Mouse (Mus musculus): ENCODE data around the gene Cryz. TPM values are rescaled to one million over a fixed set of nuclear protein-coding genes. Genes with fewer than 3 reads are reported as not detected.
"Not testable (repeated sequence)": the region's sequence is repeated elsewhere in the genome, so short reads cannot be mapped to it uniquely, and the experiment has no call there.

Gene Cryz
- polyA plus RNA-seq, 1 experiment = 12.1 TPM

GRCm38 (mm10) chr3:154611888-154612287, 15.4 kb downstream of the Cryz start:
- DNase-seq (ENCODE audit: low read depth) = no peak

DNA sequence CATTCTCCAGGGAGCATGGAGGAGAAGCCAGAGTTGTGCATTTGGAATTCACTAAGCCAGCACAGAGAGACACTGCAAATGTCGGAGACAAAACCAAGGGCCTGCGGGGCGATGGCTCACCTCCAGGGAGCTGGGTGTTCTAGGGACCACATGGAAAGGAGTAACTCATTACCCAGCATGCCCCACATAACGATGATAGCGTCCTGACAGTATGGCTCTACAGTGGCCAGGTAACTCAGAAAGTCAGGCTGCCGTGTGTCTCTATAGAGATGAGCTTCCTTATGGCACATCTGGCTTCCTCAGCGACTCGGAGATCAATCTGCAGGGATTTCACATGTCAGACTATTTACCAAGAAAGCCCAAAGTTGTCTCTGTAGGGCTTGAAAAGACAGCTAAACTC, 18.3 kb downstream of the Cryz start:
- no peak for DNase-seq (ENCODE audit: low read depth)

- no peak for DNase-seq (ENCODE audit: low read depth)
Measured at GRCm38 (mm10) chr3:154615304-154615703, 18.8 kb downstream of the Cryz start.

GRCm38 (mm10) chr3:154616106-154616505, 19.6 kb downstream of the Cryz start:
- no peak for DNase-seq (ENCODE audit: low read depth)

DNA sequence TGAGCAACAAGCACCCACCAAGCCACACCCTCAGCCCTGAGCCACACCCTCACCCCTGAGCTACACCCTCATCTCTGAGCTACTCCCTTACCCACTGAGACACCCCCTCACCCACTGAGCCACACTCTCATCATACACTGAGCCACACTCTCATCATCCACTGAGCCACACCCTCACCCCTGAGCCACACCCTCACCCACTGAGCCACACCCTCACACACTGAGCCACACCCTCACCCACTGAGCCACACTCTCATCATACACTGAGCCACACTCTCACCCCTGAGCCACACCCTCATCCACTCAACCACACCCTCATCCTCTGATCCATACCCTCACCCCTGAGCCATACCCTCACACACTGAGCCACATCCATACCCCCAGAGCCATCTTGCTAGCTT, 31.8 kb downstream of the Cryz start:
- DNase-seq (ENCODE audit: low read depth) = no peak

- DNase-seq (ENCODE audit: low read depth) = not testable (repeated sequence)
Measured at GRCm38 (mm10) chr3:154631281-154631680, 34.8 kb downstream of the Cryz start.

- DNase-seq (ENCODE audit: low read depth) = no peak
Measured at GRCm38 (mm10) chr3:154633091-154633490, 36.6 kb downstream of the Cryz start.

GRCm38 (mm10) chr3:154646638-154647442, 50.3 kb downstream of the Cryz start:
- DNase-seq (ENCODE audit: low read depth) = no peak

- DNase-seq (ENCODE audit: low read depth) = no peak
Measured at GRCm38 (mm10) chr3:154647443-154647780, 50.9 kb downstream of the Cryz start.

DNA sequence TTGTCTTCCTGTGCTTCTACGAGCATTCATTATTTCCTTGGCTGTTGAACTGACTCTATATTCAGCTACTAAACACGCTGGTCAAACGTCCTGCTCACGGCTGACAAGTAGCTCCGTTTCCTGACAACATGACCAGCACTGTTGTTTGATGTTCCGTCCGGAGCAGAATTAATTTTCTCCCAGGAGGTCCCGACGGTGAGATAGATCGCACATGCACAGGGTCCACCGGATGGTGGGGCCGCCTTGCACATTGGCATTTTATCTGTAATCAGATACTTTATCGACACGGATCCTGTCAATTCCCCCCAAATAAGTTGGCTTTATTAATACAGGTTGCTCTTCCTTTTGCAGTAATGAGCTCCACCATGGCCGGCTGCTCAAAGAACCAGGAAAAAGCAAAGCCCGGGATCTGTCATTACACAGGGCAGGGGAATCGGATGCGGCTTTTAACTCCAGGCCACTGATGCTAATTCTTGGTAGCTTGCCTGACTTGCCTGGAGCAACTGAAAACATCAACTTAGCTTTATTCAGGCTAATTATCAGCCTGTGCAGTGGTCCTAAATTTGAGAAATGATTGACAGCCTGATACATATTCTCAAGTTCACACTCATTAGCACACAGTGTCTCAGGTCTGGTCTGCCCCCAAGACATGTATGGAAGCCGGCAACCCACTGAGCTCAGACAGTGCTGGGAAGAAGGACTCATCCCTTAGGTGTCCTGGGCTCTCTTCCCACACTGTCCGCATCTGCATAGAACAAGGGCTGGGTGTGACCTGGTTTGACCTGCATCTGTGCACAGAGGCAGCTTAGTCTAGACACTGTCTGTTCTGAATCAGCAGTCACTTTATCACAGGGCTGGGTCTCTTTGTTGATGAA, 53.1 kb downstream of the Cryz start:
- no peak for DNase-seq (ENCODE audit: low read depth)

DNA sequence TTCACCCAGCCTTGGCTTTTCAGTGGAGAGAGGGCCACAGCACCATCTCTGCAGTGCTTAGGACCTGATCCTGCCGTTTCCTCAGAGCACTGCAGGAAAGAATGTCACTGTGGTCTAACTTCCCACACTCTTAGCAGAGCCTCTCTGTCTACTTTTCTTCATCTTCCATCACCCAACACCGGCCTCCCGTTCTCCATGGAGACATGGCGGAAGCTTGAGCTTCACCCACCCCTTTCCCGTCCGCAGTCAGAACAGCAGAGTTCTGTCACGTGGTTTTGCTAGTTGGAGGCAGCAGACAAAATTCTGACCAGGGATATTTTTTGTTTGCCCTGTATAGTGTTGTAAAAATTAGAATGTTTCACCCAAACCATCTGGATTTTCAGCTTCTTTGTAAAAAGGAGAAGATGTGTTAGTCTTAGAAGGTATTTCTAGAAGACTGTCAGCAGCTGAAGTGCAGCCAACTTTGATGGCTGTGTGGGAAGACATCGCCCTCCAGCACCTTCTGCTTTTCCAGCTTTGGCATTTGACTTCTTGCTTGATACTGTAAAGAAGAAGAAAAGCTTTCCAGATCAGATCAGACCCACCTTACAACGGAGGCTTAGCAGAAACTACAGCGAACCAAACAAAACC, 54.8 kb downstream of the Cryz start:
- DNase-seq (ENCODE audit: low read depth) = no peak

DNA sequence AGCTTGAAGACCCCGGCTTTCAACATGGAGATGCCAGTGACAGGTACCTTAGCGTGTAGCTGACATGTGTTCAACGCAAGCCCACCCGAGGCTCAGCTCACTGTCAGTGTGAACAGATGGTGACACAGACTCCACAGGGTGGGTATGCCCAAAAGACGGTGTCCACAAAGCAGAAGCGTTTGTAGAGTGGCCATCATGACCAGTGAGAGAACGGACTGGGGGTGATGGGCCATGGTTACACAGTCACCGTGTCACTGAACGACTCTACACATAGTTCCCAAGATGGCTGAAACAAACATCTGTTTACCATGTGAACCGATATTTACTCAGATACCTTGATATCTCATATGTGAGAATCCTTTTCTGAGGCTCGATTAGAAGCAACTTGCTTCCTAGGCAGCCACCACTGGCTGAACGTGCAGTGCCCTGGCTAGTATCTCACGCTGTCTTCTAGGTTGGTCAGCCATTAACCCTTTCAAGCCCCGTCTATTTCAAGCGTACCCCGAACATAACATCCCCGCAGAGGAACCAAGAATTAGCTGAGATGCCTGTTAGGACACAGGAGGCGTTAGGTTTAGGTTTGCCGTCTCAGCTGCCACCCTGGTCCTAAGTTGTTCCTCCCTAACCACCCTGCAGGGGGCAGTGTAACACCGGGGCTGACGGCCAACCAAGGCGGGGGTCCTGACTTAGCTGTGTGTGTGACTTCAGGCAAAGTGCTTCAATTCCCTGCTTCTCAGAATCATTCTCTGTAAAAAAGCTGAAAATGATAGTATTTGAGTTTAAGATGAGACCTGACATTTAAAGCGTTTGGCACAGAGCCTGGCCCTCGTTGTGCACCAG, 56.3 kb downstream of the Cryz start:
- no peak for DNase-seq (ENCODE audit: low read depth)

GRCm38 (mm10) chr3:154653454-154653853, 56.9 kb downstream of the Cryz start:
- DNase-seq (ENCODE audit: low read depth) = no peak

DNA sequence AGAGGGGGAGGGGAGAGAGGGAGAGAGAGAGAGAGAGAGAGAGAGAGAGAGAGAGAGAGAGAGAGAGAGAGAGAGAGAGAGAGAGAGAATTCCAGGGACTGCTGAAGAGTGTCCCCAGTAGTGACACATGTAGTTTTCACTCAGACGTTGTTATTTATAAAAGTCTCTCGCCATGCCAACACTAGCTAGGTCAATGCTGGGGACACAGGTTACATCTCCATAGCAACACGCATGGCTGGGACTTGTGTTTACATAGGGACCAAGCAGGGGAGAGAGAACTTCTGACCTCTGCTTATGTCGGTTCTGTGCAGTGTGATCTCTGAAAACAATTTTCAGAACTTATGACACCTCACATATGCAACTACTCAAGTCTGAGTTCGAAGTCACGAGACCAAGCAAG, 57.8 kb downstream of the Cryz start:
- DNase-seq (ENCODE audit: low read depth) = no peak

- no peak for DNase-seq (ENCODE audit: low read depth)
Measured at GRCm38 (mm10) chr3:154654901-154655300, 58.4 kb downstream of the Cryz start.

DNA sequence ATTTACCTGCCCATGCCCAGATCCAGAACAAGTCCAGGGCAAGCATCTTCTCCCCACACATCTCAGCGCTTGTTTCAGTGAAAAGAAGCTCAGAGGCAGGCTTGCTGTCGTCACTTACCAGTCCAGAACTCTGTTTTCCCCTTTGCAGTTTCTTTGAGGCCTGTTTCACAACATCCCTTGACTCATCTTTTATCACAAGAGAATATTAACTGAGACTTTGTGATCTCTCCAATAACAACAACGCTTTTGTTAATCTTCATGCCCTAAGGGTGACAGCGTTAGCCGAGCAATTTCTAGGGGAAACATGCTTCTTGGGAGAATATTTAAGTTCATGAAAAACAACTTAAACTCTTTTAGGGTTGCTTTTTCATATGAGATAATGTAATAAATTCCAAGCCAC, 59.2 kb downstream of the Cryz start:
- no peak for DNase-seq (ENCODE audit: low read depth)

DNA sequence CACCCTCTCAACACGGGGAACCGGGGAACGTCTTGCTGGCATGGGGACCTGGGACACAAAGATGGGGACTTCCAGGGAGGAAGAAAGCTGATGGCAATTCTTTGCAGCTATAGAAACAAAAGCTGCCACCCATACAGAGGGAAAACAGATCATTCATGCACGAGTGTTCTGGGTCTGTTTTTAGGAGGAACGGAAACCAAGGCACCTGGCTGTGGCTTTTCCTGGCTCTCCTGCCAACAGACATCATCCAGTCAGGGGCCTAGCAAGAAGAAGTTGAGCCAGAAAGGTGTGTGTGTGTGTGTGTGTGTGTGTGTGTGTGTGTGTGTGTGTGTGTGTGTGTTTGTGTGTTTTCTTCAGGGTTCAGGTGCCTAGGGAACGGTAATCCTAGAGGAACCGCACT, 67.0 kb downstream of the Cryz start, which contains the start of gene Erich3:
Gene Erich3, plus strand, starts transcription at position 315 of the 400 bp plus-strand sequence.
- DNase-seq (ENCODE audit: low read depth) = no peak

DNA sequence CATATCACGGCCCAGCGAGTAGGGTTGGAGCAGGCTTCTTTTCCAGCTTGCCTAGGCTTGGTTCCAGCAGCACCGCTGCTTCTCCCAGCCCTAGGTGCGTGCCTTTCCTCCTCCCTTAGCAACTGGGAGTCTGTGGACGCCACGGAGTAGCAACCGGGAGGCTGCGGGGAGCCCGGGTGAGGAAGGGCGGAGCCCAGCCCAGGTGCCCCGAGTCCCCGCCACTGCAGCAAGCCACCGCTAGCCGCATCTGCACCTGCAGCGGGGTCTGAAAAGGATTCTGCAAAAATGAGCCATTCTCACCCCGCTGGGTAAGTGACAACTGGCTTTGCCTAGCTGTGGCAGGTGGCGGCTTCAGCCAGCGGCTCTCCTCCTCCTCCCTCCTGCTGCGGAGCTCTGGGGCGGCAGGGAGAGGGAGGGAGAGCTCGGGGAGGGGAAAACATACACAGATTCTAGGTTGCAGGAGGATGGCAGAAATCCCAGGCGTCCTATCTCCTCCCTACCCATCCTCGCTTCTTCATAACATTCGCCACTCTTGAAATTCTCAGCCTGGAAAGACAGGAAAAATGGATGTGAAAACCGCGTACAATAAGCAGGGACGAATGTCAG, 67.6 kb downstream of the Cryz start:
- no peak for DNase-seq (ENCODE audit: low read depth)

DNA sequence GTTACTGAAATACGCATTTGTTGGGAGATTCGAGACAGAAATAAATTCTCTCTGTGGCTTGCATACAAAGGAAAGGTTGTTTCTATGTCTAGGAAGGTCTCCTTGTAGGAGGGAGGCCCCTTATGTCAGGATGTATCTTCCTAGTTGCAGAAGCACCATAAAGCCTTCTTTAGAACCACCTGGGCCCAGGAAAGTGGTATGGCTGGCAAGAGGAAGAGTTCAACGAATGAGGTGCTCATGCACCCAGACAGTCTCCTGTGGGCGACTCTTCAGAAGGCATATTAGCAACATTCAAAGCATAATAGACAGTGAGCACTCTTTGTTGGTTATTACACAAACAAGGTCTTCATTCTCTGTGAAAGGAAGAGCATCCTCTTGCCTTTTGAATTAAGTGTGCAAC, 68.1 kb downstream of the Cryz start:
- DNase-seq (ENCODE audit: low read depth) = no peak

DNA sequence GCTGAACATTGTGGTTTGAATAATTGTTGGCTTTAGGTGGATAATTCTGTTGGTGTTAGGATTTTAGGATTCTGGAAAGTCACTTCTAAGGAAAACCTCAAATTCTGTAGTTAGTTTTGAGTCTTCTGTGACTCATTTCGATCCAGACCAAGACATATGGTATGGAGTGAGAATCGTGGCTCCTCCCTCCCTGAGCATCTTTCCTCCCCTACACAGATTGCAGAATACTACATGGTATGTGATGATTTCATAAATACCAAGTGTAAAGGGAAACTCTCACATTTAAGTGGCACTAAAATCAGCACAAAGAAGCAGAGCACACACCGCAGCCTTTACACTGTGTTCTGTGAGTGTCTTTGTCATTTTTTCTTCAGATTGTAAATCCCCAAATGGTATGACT, 72.0 kb downstream of the Cryz start:
- DNase-seq (ENCODE audit: low read depth) = no peak

DNA sequence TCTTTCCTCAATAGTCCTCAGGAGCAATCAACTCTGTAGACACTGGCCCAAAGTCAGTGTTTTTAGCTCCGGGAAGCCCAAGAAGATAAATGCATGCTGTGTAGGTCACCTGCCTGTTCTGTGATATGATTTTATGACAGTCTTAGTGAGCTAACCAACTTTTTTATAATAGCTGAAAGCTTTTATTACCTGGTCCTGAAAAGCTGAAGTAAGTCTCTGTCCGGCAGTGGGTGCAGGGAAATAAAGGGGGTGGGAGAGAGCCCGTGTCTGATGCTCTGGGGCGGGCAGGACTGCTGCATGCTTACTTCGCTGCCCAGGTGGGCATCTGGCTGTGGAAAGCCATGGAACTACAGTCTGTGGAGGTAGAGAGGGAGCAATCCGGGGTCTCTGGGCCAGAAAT, 74.1 kb downstream of the Cryz start:
- no peak for DNase-seq (ENCODE audit: low read depth)

All from gonadal fat pad, adult 2 months (tissue).